Mouse (Mus musculus) cerebellum, adult 9-11 months (tissue): Measurements from ENCODE around the gene Edc4.
A peak's percentile ranks its signal among the peaks of the same experiment; 100 is the strongest.
"Not testable (repeated sequence)": the region's sequence is repeated elsewhere in the genome, so short reads cannot be mapped to it uniquely, and the experiment has no call there.

Source experiments
- DNase-seq: peaks from one replicate; pipeline ENCODE4 v3.0.0; 2022

The Edc4 gene

GRCm38 (mm10) chr8:105880754-105881520, at the start of gene Edc4:
Edc4 (plus strand) TSS chr8:105880881.
- peak; percentile 82 for DNase-seq

GRCm38 (mm10) chr8:105833740-105834139, 46.9 kb upstream of the Edc4 start:
- DNase-seq: not testable (repeated sequence)

- peak; percentile 41 for DNase-seq
Observed at GRCm38 (mm10) chr8:105835318-105835717, 45.4 kb upstream of the Edc4 start.

- DNase-seq: peak; percentile 38
Observed at GRCm38 (mm10) chr8:105836991-105837390, 43.7 kb upstream of the Edc4 start.

- DNase-seq: no peak
Observed at GRCm38 (mm10) chr8:105839209-105839608, 41.5 kb upstream of the Edc4 start.

DNA sequence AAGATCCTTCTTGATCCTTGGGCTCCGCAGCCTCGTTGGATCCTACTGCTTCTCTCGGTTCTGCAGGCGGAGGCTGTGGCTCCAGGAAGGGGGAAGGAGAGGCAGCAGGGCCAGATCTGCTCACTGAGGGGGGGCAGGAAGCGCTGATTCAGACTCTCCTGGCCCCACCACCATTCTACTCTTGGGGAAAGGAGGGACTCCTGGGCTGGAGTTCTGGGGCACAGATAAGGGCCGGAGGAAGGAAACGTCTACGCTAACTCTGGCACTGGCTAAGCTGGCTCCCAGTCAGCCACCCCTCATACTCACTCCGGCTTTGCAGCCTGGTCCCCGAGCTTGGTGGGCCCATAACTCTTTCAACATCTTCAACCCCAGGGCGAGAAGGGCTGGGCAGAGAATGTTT, 34.0 kb upstream of the Edc4 start:
- no peak for DNase-seq

DNA sequence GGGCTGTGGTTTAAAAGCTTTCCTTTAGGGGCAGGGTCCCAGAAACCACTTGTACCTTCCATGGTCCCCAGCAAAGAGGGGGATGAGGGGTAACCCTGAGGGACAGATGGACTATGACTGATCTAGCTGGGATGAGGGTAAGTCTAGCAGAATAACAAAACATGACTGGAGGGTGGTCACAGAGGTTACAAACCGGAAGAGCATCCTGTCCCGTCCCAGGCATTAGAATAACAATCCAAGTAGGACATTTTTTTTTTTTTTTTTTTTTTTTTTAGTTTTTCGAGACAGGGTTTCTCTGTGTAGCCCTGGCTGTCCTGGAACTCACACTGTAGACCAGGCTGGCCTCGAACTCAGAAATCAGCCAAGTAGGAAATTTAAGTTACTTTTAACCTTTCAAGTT, 30.7 kb upstream of the Edc4 start:
- no peak for DNase-seq

DNA sequence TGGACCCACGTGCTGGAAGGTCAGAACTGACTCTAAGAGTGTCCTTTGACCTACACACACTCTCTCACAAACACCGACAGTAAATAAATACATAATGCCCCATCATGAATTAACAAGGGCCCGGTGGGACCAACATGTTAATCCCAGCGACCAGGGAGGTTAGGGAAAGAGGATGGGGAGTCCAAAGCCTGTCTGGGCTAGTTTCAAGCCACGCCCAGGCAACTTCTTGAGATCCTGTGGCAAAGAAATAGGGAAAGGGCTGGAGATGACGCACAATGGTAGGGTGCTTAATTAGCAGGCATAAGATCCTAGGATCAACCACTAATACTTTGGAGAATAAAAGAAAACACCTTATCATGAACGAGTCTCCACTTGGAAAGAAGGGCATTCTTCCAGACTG, 30.1 kb upstream of the Edc4 start:
- no peak for DNase-seq

- DNase-seq: peak; percentile 84
Observed at GRCm38 (mm10) chr8:105851651-105852143, 29.0 kb upstream of the Edc4 start.

- DNase-seq: no peak
Observed at GRCm38 (mm10) chr8:105852146-105852729, 28.4 kb upstream of the Edc4 start.

- DNase-seq: no peak
Observed at GRCm38 (mm10) chr8:105853178-105853577, 27.5 kb upstream of the Edc4 start, which contains the start of gene Cenpt. Cenpt (minus strand) TSS chr8:105853278.

- DNase-seq: peak; percentile 63
Observed at GRCm38 (mm10) chr8:105854303-105854702, 26.4 kb upstream of the Edc4 start.

GRCm38 (mm10) chr8:105854715-105855216, 25.9 kb upstream of the Edc4 start, which contains the start of gene Thap11:
Thap11 (plus strand) TSS chr8:105855132.
- peak; percentile 91 for DNase-seq

GRCm38 (mm10) chr8:105855248-105856167, 25.2 kb upstream of the Edc4 start:
- DNase-seq: peak; percentile 70

DNA sequence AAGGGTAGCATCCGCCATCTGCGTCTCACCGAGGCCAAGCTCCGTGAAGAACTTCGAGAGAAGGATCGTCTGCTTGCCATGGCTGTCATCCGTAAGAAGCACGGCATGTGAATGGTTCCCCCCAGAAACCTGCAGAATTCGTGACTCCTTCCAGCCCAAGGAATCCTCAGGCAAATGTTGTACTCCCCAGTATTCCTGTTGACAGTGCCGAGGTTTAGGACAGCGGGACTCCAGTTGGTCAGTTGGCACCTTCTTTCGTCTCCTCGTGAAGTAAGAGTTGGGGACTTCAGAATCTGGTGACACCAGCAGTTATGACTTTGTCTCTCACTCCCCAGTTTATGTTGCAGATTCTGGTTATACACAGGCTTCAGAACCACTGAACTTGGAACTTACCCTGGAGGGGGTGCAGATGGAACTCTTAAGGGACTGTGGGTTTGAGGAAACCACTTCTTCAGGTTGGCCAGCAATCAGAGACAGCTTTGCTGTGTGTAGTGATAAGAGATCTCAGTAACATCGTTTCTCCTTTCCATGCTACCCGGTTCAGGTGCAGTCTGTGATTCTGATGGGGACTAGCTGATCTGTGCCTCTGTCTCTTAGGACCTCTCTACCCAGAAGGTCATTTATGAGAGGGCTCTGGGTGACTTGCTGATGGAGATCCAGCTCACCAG, 24.4 kb upstream of the Edc4 start:
- peak; percentile 66 for DNase-seq

- no peak for DNase-seq
Observed at GRCm38 (mm10) chr8:105858495-105858894, 22.2 kb upstream of the Edc4 start.

DNA sequence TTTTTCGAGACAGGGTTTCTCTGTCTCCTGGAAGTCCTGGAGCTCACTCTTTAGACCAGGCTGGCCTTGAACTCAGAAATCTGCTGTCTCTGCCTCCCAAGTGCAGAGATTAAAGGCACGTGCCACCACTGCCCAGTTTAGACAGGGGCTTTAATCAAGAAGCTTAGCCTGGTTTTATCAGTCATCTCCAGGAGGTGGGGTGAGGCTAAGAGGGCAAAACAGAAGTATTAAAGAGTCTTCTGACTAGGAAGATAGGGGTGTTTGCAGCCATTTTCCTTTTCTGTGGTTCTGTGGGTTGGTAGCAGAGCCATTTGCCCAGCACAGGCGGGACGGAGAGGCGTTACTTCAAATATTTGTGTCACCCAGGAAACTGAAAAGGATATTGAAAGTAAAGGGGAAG, 21.4 kb upstream of the Edc4 start:
- no peak for DNase-seq

- DNase-seq: peak; percentile 97
Observed at GRCm38 (mm10) chr8:105860143-105860981, 20.3 kb upstream of the Edc4 start, which contains the start of gene Nutf2. Nutf2 (plus strand) TSS chr8:105860580.

- no peak for DNase-seq
Observed at GRCm38 (mm10) chr8:105861951-105862350, 18.7 kb upstream of the Edc4 start.

DNA sequence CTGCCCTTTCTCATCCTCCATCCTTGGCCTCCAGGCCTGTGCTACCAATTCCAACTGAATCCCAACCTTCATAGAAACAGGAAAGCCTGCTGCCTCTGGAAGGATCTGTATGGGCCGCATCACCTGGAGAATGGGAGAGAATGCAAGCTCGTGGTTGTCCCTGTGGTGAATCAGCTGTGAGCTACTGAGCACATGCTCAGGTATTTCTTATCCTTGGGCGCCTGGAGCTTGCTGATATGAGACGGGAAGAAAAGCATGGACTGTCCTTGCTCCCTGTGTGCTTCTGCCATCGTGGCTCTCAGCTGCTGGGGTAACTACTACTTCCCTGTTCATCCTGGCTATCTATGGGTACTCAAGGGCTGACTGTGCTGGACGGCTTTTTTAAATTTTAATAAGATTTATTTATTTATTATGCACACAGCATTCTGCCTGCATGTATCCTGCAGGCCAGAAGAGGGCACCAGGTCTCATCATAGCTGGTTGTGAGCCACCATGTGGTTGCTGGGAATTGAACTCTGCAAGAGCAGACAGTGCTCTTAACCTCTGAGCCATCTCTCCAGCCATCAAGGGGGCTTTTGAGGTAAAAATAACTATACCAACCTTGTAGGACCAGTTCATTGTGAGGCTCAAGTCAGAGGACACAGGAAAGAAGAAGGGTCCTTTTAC, 14.2 kb upstream of the Edc4 start:
- DNase-seq: no peak

DNA sequence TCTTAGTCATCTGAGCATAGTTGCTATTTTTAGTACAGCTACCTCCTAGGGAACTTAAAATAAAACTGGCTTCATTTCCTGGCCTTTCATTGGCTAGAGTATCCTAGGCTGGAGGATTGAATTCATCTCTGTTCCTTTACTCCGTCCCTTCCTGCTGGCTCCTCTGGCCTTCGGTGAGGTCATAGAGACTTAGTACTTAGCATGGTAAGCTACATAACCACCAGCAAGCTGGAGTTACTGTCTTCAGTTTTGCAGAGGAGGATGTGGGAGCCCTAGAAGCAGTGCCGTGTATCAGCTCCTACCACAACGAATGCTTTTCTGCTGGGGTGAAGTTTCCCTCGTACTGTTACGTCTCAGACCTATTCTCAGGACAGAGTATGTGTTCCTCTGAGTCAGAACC, 6.4 kb upstream of the Edc4 start:
- DNase-seq: no peak
